ENCODE assay signal across 18 mouse cellular contexts in the genomic region with DNA sequence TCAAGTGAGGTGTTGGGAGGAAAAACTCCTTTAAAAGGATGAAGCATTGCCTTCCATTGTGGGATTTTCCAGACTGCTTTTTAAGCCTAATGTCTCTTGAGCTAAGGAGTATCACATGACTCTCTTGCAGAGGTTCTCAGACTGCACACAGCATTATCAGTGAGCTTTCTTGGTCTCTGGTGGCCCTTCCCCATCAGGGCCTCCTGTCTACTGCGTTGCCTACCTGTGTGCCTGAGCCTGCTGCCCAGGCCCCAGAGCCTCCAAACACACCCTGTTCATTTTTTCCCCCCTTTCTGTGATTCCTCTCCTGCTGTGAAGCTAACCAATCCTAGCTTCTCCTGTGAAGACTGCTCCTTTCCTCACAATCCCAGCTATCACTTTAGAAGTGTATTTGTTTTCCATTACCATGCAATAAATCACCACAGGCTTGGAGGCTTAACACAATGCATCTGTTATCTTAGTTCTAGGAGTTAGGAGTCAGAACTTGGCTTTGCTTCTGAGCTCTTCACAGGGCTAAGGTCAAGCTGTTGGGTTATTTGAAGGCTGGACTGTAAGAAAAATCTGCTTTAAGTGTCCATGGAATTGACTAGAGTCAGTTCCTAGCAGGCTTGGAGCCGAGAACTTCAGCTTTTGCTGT.
DNase-seq lines count a peak whose midpoint lies in the region; ATAC-seq and TF ChIP-seq lines count a peak whose summit lies in the region.
"Had no signal": no experiment of that assay in that cellular context is flagged by ENCODE, and none has a peak within 500 bp of the region (broad histone marks: within the 10 kb centered on the region; RNA-seq: fewer than 3 reads in every experiment).

No protein-coding gene starts in this region.

- H3ac ChIP-seq in myocyte (ENCODE audit: control insufficient read depth, insufficient read length) = no peak overlapping the region

- peaks cover 10% of the 10 kb centered on the region for H3K4me1 ChIP-seq in intestine, embryonic 16.5 days (ENCODE audit: control insufficient read depth, insufficient read depth, low read length)
- no peaks in the 10 kb centered on the region for H3K4me1 ChIP-seq in forebrain, embryonic 11.5 days (replicated peaks; ENCODE audit: control insufficient read depth, insufficient read depth, low read length)
- H3K4me1 ChIP-seq: hindbrain, embryonic 10.5 days; lung, embryonic 15.5 days; midbrain, embryonic 12.5 days had no signal

- intact Hi-C loops in left cerebral cortex, postnatal 36 days (cut with DNase I) = no loop called here

- no peak for TF ChIP-seq POLR2A in myocyte (IDR thresholded peaks at IDR 0.05; ENCODE audit: insufficient read length, low read depth)

- no peak overlapping the region for H3K4me3 ChIP-seq in intestine, embryonic 16.5 days (ENCODE audit: low read length)
- H3K4me3 ChIP-seq in myocyte = no peak overlapping the region
- no peak overlapping the region for H3K4me3 ChIP-seq in forebrain, embryonic 11.5 days (ENCODE audit: low read depth, low read length)
- H3K4me3 ChIP-seq: hindbrain, embryonic 10.5 days; lung, embryonic 15.5 days; midbrain, embryonic 12.5 days had no signal

- H3K36me3 ChIP-seq in intestine, embryonic 16.5 days (ENCODE audit: control insufficient read depth, insufficient read depth, low read length) = no peaks in the 10 kb centered on the region
- no peaks in the 10 kb centered on the region for H3K36me3 ChIP-seq in myocyte (ENCODE audit: control insufficient read depth, insufficient read depth)
- no peaks in the 10 kb centered on the region for H3K36me3 ChIP-seq in forebrain, embryonic 11.5 days (ENCODE audit: control insufficient read depth, insufficient read depth, low read length)
- H3K36me3 ChIP-seq: hindbrain, embryonic 10.5 days; lung, embryonic 15.5 days; midbrain, embryonic 12.5 days had no signal

- no peaks in the 10 kb centered on the region for H3K79me2 ChIP-seq in myocyte (ENCODE audit: control insufficient read depth, insufficient read depth)

- H3K9me3 ChIP-seq in intestine, embryonic 16.5 days (ENCODE audit: control insufficient read depth, low read length) = no peaks in the 10 kb centered on the region
- H3K9me3 ChIP-seq in forebrain, embryonic 11.5 days (ENCODE audit: control insufficient read depth, low read length) = no peaks in the 10 kb centered on the region
- H3K9me3 ChIP-seq: hindbrain, embryonic 10.5 days; lung, embryonic 15.5 days; midbrain, embryonic 12.5 days had no signal

- H3K27me3 ChIP-seq in intestine, embryonic 16.5 days (replicated peaks; ENCODE audit: control insufficient read depth, insufficient read depth, low read length) = no peaks in the 10 kb centered on the region
- no peaks in the 10 kb centered on the region for H3K27me3 ChIP-seq in myocyte (ENCODE audit: control insufficient read depth, insufficient read depth, insufficient read length)
- H3K27me3 ChIP-seq in forebrain, embryonic 11.5 days (ENCODE audit: control insufficient read depth, insufficient read depth, low read length) = no peaks in the 10 kb centered on the region
- H3K27me3 ChIP-seq: lung, embryonic 15.5 days; midbrain, embryonic 12.5 days had no signal

- no peak overlapping the region for H3K4me2 ChIP-seq in intestine, embryonic 16.5 days (ENCODE audit: low read depth, low read length)
- peak overlapping the region; percentile 19 for H3K4me2 ChIP-seq in myocyte (ENCODE audit: low read depth)
- no peak overlapping the region for H3K4me2 ChIP-seq in forebrain, embryonic 11.5 days (ENCODE audit: low read depth, low read length, severe bottlenecking)
- H3K4me2 ChIP-seq: heart, embryonic 11.5 days; lung, embryonic 15.5 days; midbrain, embryonic 12.5 days had no signal

- 44% methylated on average over 2 of the region's 2 CpGs for WGBS in intestine, embryonic 16.5 days
- WGBS in forebrain, embryonic 11.5 days = 84% methylated on average over 2 of the region's 2 CpGs

- H3K27ac ChIP-seq in intestine, embryonic 16.5 days (ENCODE audit: low read length) = 0 out of 2 replicates have a peak overlapping the region, but pooled peaks have one; percentile 26
- no peak overlapping the region for H3K27ac ChIP-seq in forebrain, embryonic 11.5 days (ENCODE audit: low read depth, low read length)
- H3K27ac ChIP-seq: hindbrain, embryonic 10.5 days; lung, embryonic 15.5 days; midbrain, embryonic 12.5 days had no signal

- no peak overlapping the region for H3K9ac ChIP-seq in intestine, embryonic 16.5 days (ENCODE audit: low read depth, low read length)
- H3K9ac ChIP-seq in forebrain, embryonic 11.5 days (ENCODE audit: low read length) = no peak overlapping the region
- H3K9ac ChIP-seq: forebrain, postnatal 0 days; lung, embryonic 15.5 days; midbrain, embryonic 12.5 days had no signal

- peak; percentile 21 for DNase-seq in embryo, embryonic 10.5 days (ENCODE audit: low spot score)
- no peak for DNase-seq in embryo, embryonic 9.5 days (ENCODE audit: extremely low spot score)
- DNase-seq in left cerebral cortex, postnatal 36 days (ENCODE audit: low spot score in 2 of 2) = peak; percentile 9 to 16
- DNase-seq in left cerebral cortex, adult 9 months (ENCODE audit: low spot score in 2 of 2) = no peak
- no peak for DNase-seq in forebrain, embryonic 11.5 days (ENCODE audit: low spot score)
- no peak for DNase-seq in retina, postnatal 1 day
- DNase-seq: adrenal gland, adult 2 months; forebrain, postnatal 0 days; gastrocnemius, postnatal 25 days; liver; thymus, postnatal 4 days had no signal

- ATAC-seq in intestine, embryonic 16.5 days = peak; percentile 78
- no peak for ATAC-seq in forebrain, embryonic 11.5 days (replicated peaks; ENCODE audit: low FRiP score)
- ATAC-seq: forebrain, postnatal 0 days; inflammation-experienced regulatory T-cells, adult 6 months had no signal

TF ChIP-seq in myocyte, 11 proteins besides CTCF, POLR2A, EP300 and RAD21:
- no peak for TF ChIP-seq POLR2AphosphoS2 (IDR thresholded peaks at IDR 0.05; ENCODE audit: insufficient read length, low read depth)
- TF ChIP-seq MAX (IDR thresholded peaks at IDR 0.05; ENCODE audit: low read depth) = no peak
- TF ChIP-seq CEBPB (IDR thresholded peaks at IDR 0.05; ENCODE audit: insufficient read depth, poor library complexity, severe bottlenecking) = no peak
- TF ChIP-seq REST (IDR thresholded peaks at IDR 0.05; ENCODE audit: insufficient read depth, insufficient read length) = no peak
- no peak for TF ChIP-seq TCF12 (IDR thresholded peaks at IDR 0.05; ENCODE audit: insufficient read depth, poor library complexity, severe bottlenecking)
- TF ChIP-seq MYOG (IDR thresholded peaks at IDR 0.05; ENCODE audit: control insufficient read depth in 1 of 3, insufficient read depth in 1 of 3, insufficient read length in 2 of 3, low read depth in 2 of 3) = no peak
- no peak for TF ChIP-seq USF1 (IDR thresholded peaks at IDR 0.05; ENCODE audit: low read depth)
- no peak for TF ChIP-seq E2F4 (IDR thresholded peaks at IDR 0.05; ENCODE audit: insufficient read depth)
- no peak for TF ChIP-seq MYOD1 (IDR thresholded peaks at IDR 0.05; ENCODE audit: control insufficient read depth in 1 of 3, insufficient read length in 2 of 3, low read depth in 2 of 3)
- TF ChIP-seq SRF (IDR thresholded peaks at IDR 0.05; ENCODE audit: control insufficient read depth, insufficient read length, low read depth) = no peak
- TF ChIP-seq TCF3 (IDR thresholded peaks at IDR 0.05; ENCODE audit: insufficient read length, low read depth) = no peak

Comparison
In these comparisons a context has a peak if more than half of its experiments do, and no peak if none do; other contexts are left out.
1. DNase-seq: peak in embryo, embryonic 10.5 days (single experiment) and left cerebral cortex, postnatal 36 days (2 of 2); none in embryo, embryonic 9.5 days (single experiment), left cerebral cortex, adult 9 months (0 of 2), forebrain, embryonic 11.5 days (single experiment) and retina, postnatal 1 day (single experiment).